Mouse (Mus musculus) hindbrain, embryonic 15.5 days (tissue): ENCODE results near the gene Fasn. TPM values are rescaled to one million over a fixed set of nuclear protein-coding genes. Genes with fewer than 3 reads are reported as not detected.
"Not testable (repeated sequence)": the region's sequence is repeated elsewhere in the genome, so short reads cannot be mapped to it uniquely, and the experiment has no call there.

Experiments
- ATAC-seq: fragments of 200-750 bp; cut with Nextera tagmentation; 2 replicates; pipeline ENCODE4 v1.8.0; 2017; ENCODE audit warnings: low read depth, moderate number of reproducible peaks, moderate TSS enrichment; ENCODE audit not compliant: low FRiP score
- H3K27ac ChIP-seq: fragments of 300-500 bp; sonication (generic); replicated peaks from 2 replicates; pipeline ENCODE4 v1.5.1; 2015; ENCODE audit warnings: mild to moderate bottlenecking, inconsistent platforms
- H3K27me3 ChIP-seq: fragments of 300-500 bp; sonication (generic); 2 replicates; pipeline ENCODE4 v1.6.1; 2015; ENCODE audit warnings: control low read depth, inconsistent platforms
- H3K36me3 ChIP-seq: fragments of 300-500 bp; sonication (generic); 2 replicates; pipeline ENCODE4 v1.6.1; 2015; ENCODE audit warnings: control low read depth, inconsistent platforms
- H3K4me1 ChIP-seq: fragments of 300-500 bp; sonication (generic); replicated peaks from 2 replicates; pipeline ENCODE4 v1.6.1; 2015; ENCODE audit warnings: control low read depth, inconsistent platforms
- H3K4me2 ChIP-seq: fragments of 300-500 bp; sonication (generic); 2 replicates; pipeline ENCODE4 v1.6.1; 2015; ENCODE audit warnings: moderate library complexity, mild to moderate bottlenecking, inconsistent platforms
- H3K4me3 ChIP-seq: fragments of 300-500 bp; sonication (generic); 2 replicates; pipeline ENCODE4 v1.5.1; 2015; ENCODE audit warnings: mild to moderate bottlenecking, inconsistent platforms
- H3K9ac ChIP-seq: fragments of 300-500 bp; sonication (generic); 2 replicates; pipeline ENCODE4 v1.6.1; 2015; ENCODE audit warnings: inconsistent platforms
- H3K9me3 ChIP-seq: fragments of 300-500 bp; sonication (generic); 2 replicates; pipeline ENCODE4 v1.6.1; 2016; ENCODE audit warnings: control low read depth, inconsistent platforms
- WGBS: fragments of 180-500 bp; shearing (Covaris S2); methylation state at CpG from one replicate; pipeline ENCODE4 v1.1.7; 2015; 5-methylcytosine and 5-hydroxymethylcytosine counted together
- polyA plus RNA-seq: library from polyadenylated mRNA; unstranded; fragments of >200 nt; fragmentation: Nextera tagmentation; extraction: Ambion mirVana; gene quantifications from 2 replicates; pipeline ENCODE4 v1.2.1, GENCODE M21; 2015

Fasn gene
- polyA plus RNA-seq, 1 experiment from 2014 or later = 94.7 TPM

GRCm38 (mm10) chr11:120850331-120851030 is 26.1 kb upstream of the Fasn start:
- WGBS = 71% methylated on average over 2 of the region's 2 CpGs
- Histone ChIP-seq H3K4me3 (no peak overlapping the region), H3K4me2 (no peak overlapping the region), H3K27ac (no peak overlapping the region), H3K4me1 (no peaks in the 10 kb centered on the region), H3K36me3 (no peaks in the 10 kb centered on the region), H3K9ac (no peak overlapping the region), H3K9me3 (no peaks in the 10 kb centered on the region), H3K27me3 (no peaks in the 10 kb centered on the region)
- ATAC-seq = no peak

DNA sequence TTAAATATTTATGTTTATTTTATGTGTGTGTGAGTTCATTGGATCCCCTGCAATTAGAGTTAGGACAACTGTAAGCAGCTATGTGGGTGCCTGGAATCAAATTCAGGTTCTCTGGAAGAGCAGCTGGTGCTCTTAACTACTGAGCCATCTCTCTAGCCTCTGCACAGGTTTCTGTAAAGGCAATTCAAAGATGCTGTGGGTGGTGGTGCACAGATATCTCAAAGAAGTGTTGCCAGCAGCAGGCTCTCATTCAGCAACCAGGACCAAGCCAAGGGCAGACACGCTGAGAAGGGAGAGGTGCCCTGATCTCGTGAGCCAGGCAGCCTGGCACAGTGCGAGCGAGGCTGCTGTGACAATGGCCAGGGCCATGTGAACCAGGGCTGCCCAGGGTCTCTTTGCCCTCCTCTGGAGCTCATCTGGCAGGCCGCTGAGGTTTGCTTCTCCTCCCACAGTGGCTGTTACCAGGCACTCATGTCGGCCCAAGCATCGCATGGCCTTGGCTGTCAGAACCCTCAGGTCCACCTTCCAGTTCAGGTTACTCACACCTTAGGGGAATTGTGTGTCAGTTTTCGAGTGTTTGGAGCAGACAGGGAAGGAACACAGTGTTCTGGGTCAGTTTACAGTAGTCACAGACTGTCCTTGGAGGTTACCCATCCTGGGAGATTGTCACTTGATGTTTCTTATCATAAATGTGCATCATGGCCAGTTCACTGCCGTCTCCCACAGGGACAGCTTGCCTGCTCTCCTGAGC is 22.6 kb upstream of the Fasn start:
- Histone ChIP-seq H3K27ac (no peak overlapping the region), H3K36me3 (no peaks in the 10 kb centered on the region), H3K4me3 (no peak overlapping the region), H3K9me3 (no peaks in the 10 kb centered on the region), H3K9ac (no peak overlapping the region), H3K27me3 (no peaks in the 10 kb centered on the region), H3K4me2 (no peak overlapping the region), H3K4me1 (no peaks in the 10 kb centered on the region)
- 91% methylated on average over 9 of the region's 9 CpGs for whole genome bisulfite sequencing
- ATAC-seq = no peak

- Histone ChIP-seq H3K9ac (no peak overlapping the region), H3K4me2 (no peak overlapping the region), H3K4me3 (no peak overlapping the region), H3K36me3 (no peaks in the 10 kb centered on the region), H3K27ac (no peak overlapping the region), H3K4me1 (no peaks in the 10 kb centered on the region), H3K27me3 (no peaks in the 10 kb centered on the region), H3K9me3 (no peaks in the 10 kb centered on the region)
- 93% methylated on average over 4 of the region's 4 CpGs for WGBS
- ATAC-seq = no peak
These were observed 20.0 kb upstream of the Fasn start for GRCm38 (mm10) chr11:120844329-120844728.

GRCm38 (mm10) chr11:120833555-120834280 is 9.4 kb upstream of the Fasn start:
- peak; percentile 83 for ATAC-seq
- Histone ChIP-seq H3K36me3 (no peaks in the 10 kb centered on the region), H3K9me3 (no peaks in the 10 kb centered on the region), H3K9ac (no peak overlapping the region), H3K4me1 (peaks cover 4% of the 10 kb centered on the region; the same call in 1 of the 2 replicates), H3K27ac (peak overlapping the region; percentile 72), H3K4me2 (no peak overlapping the region), H3K27me3 (no peaks in the 10 kb centered on the region), H3K4me3 (no peak overlapping the region)
- WGBS = 39% methylated on average over 8 of the region's 8 CpGs

DNA sequence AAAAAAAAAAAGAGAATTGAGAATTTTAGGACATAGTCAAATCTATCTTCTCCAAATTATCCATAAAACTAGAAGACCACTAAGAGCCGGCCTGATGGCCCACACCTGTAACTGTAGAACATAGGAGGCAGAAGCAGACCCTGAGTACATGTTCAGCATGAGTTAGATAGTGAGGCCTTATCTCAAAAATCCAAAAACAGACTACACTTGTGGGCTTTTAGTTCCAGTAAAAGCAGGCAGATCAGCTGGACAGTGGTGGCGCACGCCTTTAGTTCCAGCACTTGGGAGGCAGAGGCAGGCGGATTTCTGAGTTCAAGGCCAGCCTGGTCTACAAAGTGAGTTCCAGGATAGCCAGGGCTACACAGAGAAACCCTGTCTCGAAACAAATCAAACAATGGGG is 8.6 kb upstream of the Fasn start:
- peak overlapping the region; percentile 72 for H3K27ac ChIP-seq
- not testable (repeated sequence) for H3K27me3 ChIP-seq, ATAC-seq, H3K9me3 ChIP-seq, H3K9ac ChIP-seq, H3K36me3 ChIP-seq, H3K4me3 ChIP-seq, H3K4me1 ChIP-seq, H3K4me2 ChIP-seq
- 93% methylated on average over 5 of the region's 5 CpGs for WGBS

- peaks cover 4% of the 10 kb centered on the region; the same call in 1 of the 2 replicates for H3K4me1 ChIP-seq
- no peak for ATAC-seq
- 87% methylated on average over 3 of the region's 3 CpGs for WGBS
- H3K4me3 ChIP-seq = no peak overlapping the region
- H3K9me3 ChIP-seq = no peaks in the 10 kb centered on the region
- H3K9ac ChIP-seq = no peak overlapping the region
- H3K4me2 ChIP-seq = no peak overlapping the region
- H3K27ac ChIP-seq = no peak overlapping the region
- no peaks in the 10 kb centered on the region for H3K36me3 ChIP-seq
- H3K27me3 ChIP-seq = no peaks in the 10 kb centered on the region
These were observed 7.5 kb upstream of the Fasn start for GRCm38 (mm10) chr11:120831659-120832440.

DNA sequence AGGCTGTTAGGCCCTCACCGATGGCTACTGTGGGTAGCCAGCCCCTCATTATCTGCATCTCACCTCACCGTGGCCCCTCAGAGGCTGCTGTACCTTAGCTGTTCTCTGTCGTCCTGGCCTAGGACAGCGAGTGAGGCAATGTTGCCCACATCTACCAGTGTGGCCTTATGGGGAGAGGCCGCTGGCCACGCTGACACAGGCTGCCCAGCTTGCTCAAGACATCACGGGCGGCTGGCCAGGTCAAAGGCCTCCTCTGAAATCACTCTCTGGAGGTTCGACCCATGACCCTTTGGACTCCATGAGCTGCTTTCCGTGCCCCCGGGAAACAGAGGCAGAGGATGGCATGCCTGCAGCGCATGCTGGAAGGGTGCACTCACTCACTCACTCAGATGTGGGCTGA is 6.3 kb upstream of the Fasn start:
- Histone ChIP-seq H3K36me3 (no peaks in the 10 kb centered on the region; the same call in 1 of the 2 replicates), H3K27me3 (no peaks in the 10 kb centered on the region), H3K9ac (no peak overlapping the region), H3K27ac (no peak overlapping the region), H3K9me3 (no peaks in the 10 kb centered on the region), H3K4me2 (no peak overlapping the region), H3K4me1 (peaks cover 10% of the 10 kb centered on the region), H3K4me3 (no peak overlapping the region)
- WGBS = 81% methylated on average over 12 of the region's 12 CpGs
- no peak for ATAC-seq

- H3K36me3 ChIP-seq = no peaks in the 10 kb centered on the region; the same call in 1 of the 2 replicates
- 93% methylated on average over 10 of the region's 10 CpGs for WGBS
- no peak overlapping the region for H3K9ac ChIP-seq
- no peak overlapping the region for H3K4me3 ChIP-seq
- no peaks in the 10 kb centered on the region for H3K9me3 ChIP-seq
- H3K4me2 ChIP-seq = no peak overlapping the region
- ATAC-seq = no peak
- H3K4me1 ChIP-seq = peaks cover 17% of the 10 kb centered on the region
- no peaks in the 10 kb centered on the region for H3K27me3 ChIP-seq
- H3K27ac ChIP-seq = no peak overlapping the region
These were observed 5.6 kb upstream of the Fasn start for GRCm38 (mm10) chr11:120829757-120830532.

GRCm38 (mm10) chr11:120828416-120828815 is 4.1 kb upstream of the Fasn start:
- Histone ChIP-seq H3K9me3 (no peaks in the 10 kb centered on the region), H3K27me3 (no peaks in the 10 kb centered on the region), H3K36me3 (no peaks in the 10 kb centered on the region; the same call in 1 of the 2 replicates), H3K4me3 (no peak overlapping the region), H3K9ac (no peak overlapping the region), H3K27ac (no peak overlapping the region), H3K4me2 (no peak overlapping the region), H3K4me1 (peaks cover 16% of the 10 kb centered on the region)
- WGBS = 74% methylated on average over 4 of the region's 4 CpGs
- ATAC-seq = no peak

GRCm38 (mm10) chr11:120826016-120826953 is 1.9 kb upstream of the Fasn start:
- H3K36me3 ChIP-seq = no peaks in the 10 kb centered on the region; the same call in 1 of the 2 replicates
- H3K4me3 ChIP-seq = no peak overlapping the region
- H3K27ac ChIP-seq = peak overlapping the region; percentile 100
- no peaks in the 10 kb centered on the region for H3K9me3 ChIP-seq
- H3K4me1 ChIP-seq = peaks cover 35% of the 10 kb centered on the region
- peak overlapping the region; percentile 85; the same call in 1 of the 2 replicates for H3K9ac ChIP-seq
- H3K27me3 ChIP-seq = no peaks in the 10 kb centered on the region
- no peak for ATAC-seq
- no peak overlapping the region for H3K4me2 ChIP-seq
- WGBS = 79% methylated on average over 8 of the region's 8 CpGs
